Mouse (Mus musculus) heart, embryonic 11.5 days (tissue): ENCODE results near the gene Kcnh6. TPM values are rescaled to one million over a fixed set of nuclear protein-coding genes. Genes with fewer than 3 reads are reported as not detected.
"Not testable (repeated sequence)": the region's sequence is repeated elsewhere in the genome, so short reads cannot be mapped to it uniquely, and the experiment has no call there.

Experiments used
- ATAC-seq: fragments of 200-750 bp; cut with Nextera tagmentation; replicated peaks from 2 replicates; pipeline ENCODE4 v1.8.0; 2017; ENCODE audit warnings: moderate library complexity; ENCODE audit not compliant: insufficient number of reproducible peaks, low FRiP score, low TSS enrichment
- H3K27ac ChIP-seq: fragments of 300-500 bp; sonication (generic); 2 replicates; pipeline ENCODE4 v1.5.1; 2014; ENCODE audit warnings: mild to moderate bottlenecking, low read depth, low read length
- H3K27me3 ChIP-seq: fragments of 300-500 bp; sonication (generic); 2 replicates; pipeline ENCODE4 v1.6.1; 2014; ENCODE audit warnings: mild to moderate bottlenecking, low read length, mixed read lengths; ENCODE audit not compliant: control insufficient read depth, insufficient read depth
- H3K36me3 ChIP-seq: fragments of 300-500 bp; sonication (generic); 2 replicates; pipeline ENCODE4 v1.6.1; 2014; ENCODE audit warnings: mild to moderate bottlenecking, low read length, moderate library complexity, mixed read lengths; ENCODE audit not compliant: control insufficient read depth, insufficient read depth
- H3K4me1 ChIP-seq: fragments of 300-500 bp; sonication (generic); 2 replicates; pipeline ENCODE4 v1.6.1; 2014; ENCODE audit warnings: low read length; ENCODE audit not compliant: control insufficient read depth, insufficient read depth
- H3K4me2 ChIP-seq: fragments of 300-500 bp; sonication (generic); 2 replicates; pipeline ENCODE4 v1.6.1; 2014; ENCODE audit warnings: mild to moderate bottlenecking, moderate library complexity
- H3K4me3 ChIP-seq: fragments of 300-500 bp; sonication (generic); 2 replicates; pipeline ENCODE4 v1.5.1; 2014; ENCODE audit warnings: low read depth, low read length
- H3K9ac ChIP-seq: fragments of 300-500 bp; sonication (generic); 2 replicates; pipeline ENCODE4 v1.6.1; 2014; ENCODE audit warnings: mild to moderate bottlenecking, low read depth, low read length, moderate library complexity
- H3K9me3 ChIP-seq: fragments of 300-500 bp; sonication (generic); replicated peaks from 2 replicates; pipeline ENCODE4 v1.6.1; 2016; ENCODE audit warnings: low read length; ENCODE audit not compliant: control insufficient read depth
- WGBS: fragments of 180-500 bp; shearing (Covaris S2); extraction: QIAGEN DNeasy Blood & Tissue Kit; methylation state at CpG from one replicate; pipeline ENCODE4 v1.1.7; 2014; ENCODE audit not compliant: insufficient replicate concordance; 5-methylcytosine and 5-hydroxymethylcytosine counted together
- polyA plus RNA-seq: library from polyadenylated mRNA; unstranded; fragments of >200 nt; fragmentation: Nextera tagmentation; extraction: Ambion mirVana; gene quantifications from 2 replicates; pipeline ENCODE4 v1.2.1, GENCODE M21; 2014

Gene Kcnh6
- polyA plus RNA-seq, 1 experiment from 2014 or later = 0.40 TPM

GRCm38 (mm10) chr11:106020051-106020763 is 12.3 kb downstream of the Kcnh6 start:
- WGBS = 1% methylated on average over 50 of the region's 50 CpGs
- no peak overlapping the region for H3K27ac ChIP-seq
- no peaks in the 10 kb centered on the region for H3K9me3 ChIP-seq
- 0 out of 2 replicates have a peak overlapping the region, but pooled peaks have one; percentile 34 for H3K9ac ChIP-seq
- ATAC-seq = no peak; the same call in 1 of the 2 replicates
- H3K36me3 ChIP-seq = no peaks in the 10 kb centered on the region
- H3K4me1 ChIP-seq = peaks cover 11% of the 10 kb centered on the region
- H3K4me2 ChIP-seq = peak overlapping the region; percentile 76
- peak overlapping the region; percentile 38 for H3K4me3 ChIP-seq
- H3K27me3 ChIP-seq = peaks cover 20% of the 10 kb centered on the region

DNA sequence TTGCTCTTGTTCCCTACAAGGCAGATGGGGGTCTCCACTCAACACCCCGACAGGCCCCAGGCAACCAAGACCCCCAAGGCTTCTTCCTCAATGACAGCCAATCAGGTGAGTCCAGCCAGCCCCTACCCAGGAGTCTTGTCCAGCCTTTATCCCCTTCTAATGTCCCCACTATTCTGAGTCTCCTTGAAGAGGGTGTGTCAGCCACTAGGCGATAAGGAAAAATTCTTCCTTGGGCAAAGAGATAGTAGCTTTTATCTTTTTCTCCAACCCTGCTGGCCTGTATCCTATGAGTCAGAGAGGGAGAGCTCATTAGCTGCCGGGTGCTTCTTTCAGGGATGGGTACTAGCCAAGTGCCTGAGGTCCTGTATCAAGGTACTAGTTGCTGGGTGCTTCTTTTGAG is 17.9 kb downstream of the Kcnh6 start:
- Histone ChIP-seq H3K9me3 (no peaks in the 10 kb centered on the region), H3K27me3 (peaks cover 5% of the 10 kb centered on the region), H3K9ac (no peak overlapping the region), H3K36me3 (no peaks in the 10 kb centered on the region), H3K27ac (no peak overlapping the region), H3K4me3 (no peak overlapping the region), H3K4me1 (no peaks in the 10 kb centered on the region), H3K4me2 (no peak overlapping the region)
- WGBS = 50% methylated on average over 3 of the region's 3 CpGs
- no peak for ATAC-seq

DNA sequence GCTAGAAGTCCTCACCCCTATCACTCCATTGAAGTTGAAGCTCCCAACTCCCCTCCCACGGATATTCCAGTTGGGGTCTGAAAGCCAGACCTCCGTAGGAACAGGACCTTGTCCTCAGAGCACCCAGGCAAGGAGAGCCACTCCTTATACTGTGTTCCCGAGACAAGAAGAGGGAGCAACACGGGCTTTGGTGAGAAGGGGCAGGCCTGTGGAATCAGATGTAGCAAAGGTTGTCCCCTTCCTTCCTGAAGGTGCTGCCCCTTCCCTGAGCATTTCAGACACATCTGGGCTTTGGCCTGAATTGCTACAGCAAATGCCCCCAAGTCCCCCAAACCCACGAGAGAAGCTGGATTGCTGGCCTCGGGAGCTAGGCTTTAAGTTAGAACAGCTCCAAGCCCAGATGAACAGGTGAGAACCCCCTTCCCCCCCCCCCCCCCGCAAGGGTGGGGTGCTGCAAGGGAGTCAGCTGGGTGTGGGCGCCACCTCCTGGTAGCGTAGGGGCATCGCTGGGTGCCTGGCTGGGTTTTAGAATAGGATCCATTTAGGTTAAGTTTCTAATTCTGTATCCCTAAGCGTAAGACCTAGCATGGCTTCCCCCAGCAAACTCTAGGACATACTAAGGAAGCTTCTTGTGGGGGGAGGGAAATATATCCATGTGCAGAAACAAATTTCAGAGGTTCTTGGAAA is 18.7 kb downstream of the Kcnh6 start:
- Histone ChIP-seq H3K9me3 (no peaks in the 10 kb centered on the region), H3K4me3 (no peak overlapping the region), H3K9ac (no peak overlapping the region), H3K4me1 (no peaks in the 10 kb centered on the region), H3K27me3 (no peaks in the 10 kb centered on the region), H3K27ac (no peak overlapping the region), H3K4me2 (no peak overlapping the region), H3K36me3 (no peaks in the 10 kb centered on the region)
- ATAC-seq = no peak
- 32% methylated on average over 10 of the region's 11 CpGs for WGBS

DNA sequence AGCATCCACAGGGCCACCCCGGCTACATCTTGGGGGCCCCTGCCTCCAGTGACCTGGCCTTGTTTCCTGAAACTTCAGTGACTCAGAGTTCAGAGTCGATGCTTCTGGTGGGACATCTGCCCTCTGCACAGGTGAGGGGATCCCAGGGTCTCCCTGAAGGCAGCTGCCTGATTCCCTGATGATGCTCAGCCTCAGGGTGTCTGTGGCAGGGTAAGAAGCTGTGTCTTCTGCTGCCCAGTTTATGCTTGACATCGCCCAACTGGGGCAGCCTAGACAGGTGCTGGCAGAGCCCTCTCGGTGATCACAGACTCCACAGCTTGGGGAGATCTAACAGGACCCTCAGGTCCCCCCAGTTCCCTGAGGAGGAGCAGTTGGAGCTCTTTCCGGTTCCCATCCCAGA is 19.7 kb downstream of the Kcnh6 start:
- 84% methylated on average over 5 of the region's 5 CpGs for WGBS
- no peak for ATAC-seq
- Histone ChIP-seq H3K36me3 (no peaks in the 10 kb centered on the region), H3K27ac (no peak overlapping the region), H3K27me3 (no peaks in the 10 kb centered on the region), H3K9ac (no peak overlapping the region), H3K4me1 (no peaks in the 10 kb centered on the region), H3K4me2 (no peak overlapping the region), H3K9me3 (no peaks in the 10 kb centered on the region), H3K4me3 (no peak overlapping the region)

DNA sequence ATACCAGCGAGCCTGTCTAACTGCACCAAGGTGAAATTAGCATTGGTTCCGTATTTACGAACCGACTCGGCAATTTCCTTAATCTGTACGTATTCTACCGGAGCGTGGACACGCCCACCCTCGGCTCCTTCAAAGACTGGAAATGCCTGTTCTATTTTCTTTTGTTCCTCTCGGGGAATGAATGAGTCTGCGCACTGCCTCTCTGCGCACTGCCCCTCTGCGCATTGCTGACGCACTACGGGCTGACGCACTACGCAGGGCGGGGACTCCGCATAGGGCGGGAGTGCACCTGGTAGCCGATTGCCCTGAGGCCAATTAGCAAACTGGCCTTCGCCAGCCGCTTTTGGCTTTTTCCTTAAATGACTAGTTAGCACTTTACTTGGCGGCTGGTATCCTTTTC is 24.1 kb downstream of the Kcnh6 start:
- H3K9ac ChIP-seq, H3K9me3 ChIP-seq, H3K27me3 ChIP-seq, H3K27ac ChIP-seq, H3K36me3 ChIP-seq, ATAC-seq, H3K4me1 ChIP-seq, H3K4me2 ChIP-seq: not testable (repeated sequence)
- 59% methylated on average over 1 of the region's 25 CpGs for WGBS
- peak overlapping the region; percentile 34 for H3K4me3 ChIP-seq

DNA sequence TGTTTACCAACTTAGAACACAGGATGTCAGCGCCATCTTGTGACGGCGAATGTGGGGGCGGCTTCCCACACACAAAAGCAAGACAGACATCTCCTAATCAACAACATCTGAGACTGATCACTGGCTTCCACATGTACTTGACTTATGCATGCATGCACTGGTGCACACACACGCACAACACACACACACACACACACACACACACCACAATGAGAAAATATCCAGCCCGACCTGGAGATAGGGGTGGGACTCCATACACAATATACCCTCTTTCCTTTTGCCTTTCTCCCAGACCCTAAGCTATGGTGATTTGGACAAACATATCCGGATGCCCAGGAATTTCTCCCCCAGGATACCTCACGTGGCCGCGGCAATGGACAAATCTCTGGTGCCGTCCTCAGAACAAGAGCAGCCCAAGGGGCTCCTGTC is 25.6 kb downstream of the Kcnh6 start:
- H3K27ac ChIP-seq = peak overlapping the region; percentile 18
- peak overlapping the region; percentile 47; the same call in 1 of the 2 replicates for H3K9ac ChIP-seq
- 38% methylated on average over 11 of the region's 11 CpGs for WGBS
- H3K36me3 ChIP-seq = no peaks in the 10 kb centered on the region
- ATAC-seq = no peak
- H3K9me3 ChIP-seq = no peaks in the 10 kb centered on the region
- peak overlapping the region; percentile 25; the same call in 1 of the 2 replicates for H3K4me3 ChIP-seq
- H3K4me1 ChIP-seq = peaks cover 9% of the 10 kb centered on the region
- peak overlapping the region; percentile 50 for H3K4me2 ChIP-seq
- no peaks in the 10 kb centered on the region for H3K27me3 ChIP-seq

DNA sequence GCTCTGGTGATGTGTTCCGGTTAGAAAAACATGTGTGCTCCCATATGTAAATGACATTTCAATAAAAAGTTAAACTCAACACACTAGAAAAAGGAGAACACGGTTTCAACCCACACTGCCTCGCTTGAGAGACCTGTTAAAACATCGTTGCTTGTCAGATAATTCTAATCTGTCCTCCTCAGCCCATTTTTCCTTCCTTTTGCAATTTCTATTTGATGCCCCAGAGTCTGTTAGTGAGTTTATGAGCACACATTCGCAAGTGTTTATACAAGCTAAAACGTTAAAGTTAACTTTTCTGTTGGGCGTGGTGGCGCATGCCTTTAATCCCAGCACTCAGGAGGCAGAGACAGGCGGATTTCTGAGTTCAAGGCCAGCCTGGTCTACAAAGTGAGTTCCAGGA is 27.1 kb downstream of the Kcnh6 start:
- H3K4me1 ChIP-seq = peaks cover 11% of the 10 kb centered on the region
- H3K4me3 ChIP-seq = no peak overlapping the region
- no peaks in the 10 kb centered on the region for H3K36me3 ChIP-seq
- H3K4me2 ChIP-seq = no peak overlapping the region
- ATAC-seq = no peak
- H3K9me3 ChIP-seq = no peaks in the 10 kb centered on the region
- no peaks in the 10 kb centered on the region for H3K27me3 ChIP-seq
- H3K9ac ChIP-seq = no peak overlapping the region
- H3K27ac ChIP-seq = no peak overlapping the region
- WGBS = 84% methylated on average over 9 of the region's 9 CpGs

- under 1% methylated on average over 64 of the region's 66 CpGs for WGBS
Measured at GRCm38 (mm10) chr11:106036548-106037417, 28.9 kb downstream of the Kcnh6 start, which contains the start of gene Dcaf7. Gene Dcaf7 (plus strand): TSS chr11:106036872.

More at GRCm38 (mm10) chr11:106036548-106037417, 28.9 kb downstream of the Kcnh6 start, which contains the start of gene Dcaf7:
- no peaks in the 10 kb centered on the region for H3K36me3 ChIP-seq
- no peaks in the 10 kb centered on the region for H3K9me3 ChIP-seq
- peak within 1 kb of the TSS; percentile 92 for H3K4me2 ChIP-seq
- H3K27ac ChIP-seq = peak within 1 kb of the TSS; percentile 93
- H3K4me1 ChIP-seq = peaks cover 11% of the 10 kb centered on the region
- peak within 1 kb of the TSS; percentile 100 for H3K4me3 ChIP-seq
- peak; percentile 98 for ATAC-seq
- peak within 1 kb of the TSS; percentile 90 for H3K9ac ChIP-seq
- no peaks in the 10 kb centered on the region for H3K27me3 ChIP-seq
